Mouse (Mus musculus) embryonic fibroblast, embryonic 13.5 days (primary cell): ENCODE data around the gene BC004004. TPM values are rescaled to one million over a fixed set of nuclear protein-coding genes. Genes with fewer than 3 reads are reported as not detected.

Experiments used
- H3K27ac ChIP-seq: 2 replicates; pipeline ENCODE4 v1.5.1; 2012; ENCODE audit warnings: low read length, control low read depth, inconsistent platforms; ENCODE audit not compliant: insufficient read depth
- H3K4me1 ChIP-seq: 2 replicates; pipeline ENCODE4 v1.6.1; 2011; ENCODE audit warnings: low read length; ENCODE audit not compliant: control insufficient read depth, insufficient read depth
- H3K4me3 ChIP-seq: 2 replicates; pipeline ENCODE4 v1.5.1; 2011; ENCODE audit warnings: mild to moderate bottlenecking, control low read depth, low read length; ENCODE audit not compliant: insufficient read depth
- CTCF ChIP-seq: IDR thresholded peaks from 2 replicates; pipeline ENCODE4 v1.5.1; 2011; ENCODE audit warnings: mild to moderate bottlenecking, control low read depth, low read length, moderate library complexity, borderline replicate concordance; ENCODE audit not compliant: insufficient read depth
- POLR2A ChIP-seq: IDR thresholded peaks from 2 replicates; pipeline ENCODE4 v1.6.1; 2011; ENCODE audit warnings: low read depth, mild to moderate bottlenecking, control low read depth, low read length, moderate library complexity
- polyA plus RNA-seq: library from polyadenylated mRNA; stranded (reverse); fragments of >200 nt; gene quantifications from 2 replicates; pipeline ENCODE4 v1.2.4, GENCODE M21; 2011; ENCODE audit warnings: low read depth; ENCODE audit not compliant: missing spikeins, insufficient read length

BC004004 gene
- polyA plus RNA-seq, 1 experiment = 112 TPM

GRCm38 (mm10) chr17:29318731-29319250, 50.2 kb downstream of the BC004004 start:
- Histone ChIP-seq H3K4me3 (no peak overlapping the region), H3K27ac (no peak overlapping the region), H3K4me1 (peaks cover 10% of the 10 kb centered on the region)
- TF ChIP-seq CTCF (no peak), POLR2A (no peak)

DNA sequence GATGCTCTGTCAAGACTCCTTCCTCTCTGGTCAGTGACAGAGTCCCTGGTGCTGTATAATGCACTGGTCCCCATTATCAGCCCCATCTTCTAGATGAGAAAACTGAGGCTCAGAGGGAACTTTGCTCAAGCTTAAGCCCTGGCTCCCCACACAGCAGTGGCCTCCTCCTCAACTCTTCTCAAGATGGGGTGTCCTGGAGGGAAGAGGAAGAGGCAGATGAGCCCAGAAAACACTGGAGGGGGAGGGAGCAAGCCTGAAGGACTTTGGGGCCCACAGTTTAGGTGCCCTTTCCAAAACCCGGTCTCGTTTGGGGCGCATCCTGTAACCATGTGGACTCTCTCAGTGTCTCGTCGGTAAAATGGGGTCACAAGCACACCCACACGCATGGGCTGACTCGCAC, 50.9 kb downstream of the BC004004 start:
- TF ChIP-seq CTCF (no peak), POLR2A (no peak)
- peaks cover 10% of the 10 kb centered on the region for H3K4me1 ChIP-seq
- H3K4me3 ChIP-seq = no peak overlapping the region
- no peak overlapping the region for H3K27ac ChIP-seq

- Histone ChIP-seq H3K4me1 (peaks cover 10% of the 10 kb centered on the region), H3K4me3 (no peak overlapping the region), H3K27ac (no peak overlapping the region)
- TF ChIP-seq CTCF (no peak), POLR2A (no peak)
These were observed 51.5 kb downstream of the BC004004 start for GRCm38 (mm10) chr17:29319881-29320639.

GRCm38 (mm10) chr17:29321765-29322602, 53.4 kb downstream of the BC004004 start:
- no peak overlapping the region for H3K4me3 ChIP-seq
- TF ChIP-seq CTCF (no peak), POLR2A (no peak)
- H3K4me1 ChIP-seq = no peaks in the 10 kb centered on the region
- H3K27ac ChIP-seq = no peak overlapping the region

- Histone ChIP-seq H3K27ac (no peak overlapping the region), H3K4me3 (no peak overlapping the region), H3K4me1 (no peaks in the 10 kb centered on the region)
- no peak for TF ChIP-seq CTCF
- TF ChIP-seq POLR2A = no peak
These were observed 54.0 kb downstream of the BC004004 start for GRCm38 (mm10) chr17:29322603-29322962.

- TF ChIP-seq POLR2A (no peak), CTCF (no peak)
- H3K4me1 ChIP-seq = no peaks in the 10 kb centered on the region
- no peak overlapping the region for H3K4me3 ChIP-seq
- H3K27ac ChIP-seq = no peak overlapping the region
These were observed 55.0 kb downstream of the BC004004 start for GRCm38 (mm10) chr17:29323625-29324024.

DNA sequence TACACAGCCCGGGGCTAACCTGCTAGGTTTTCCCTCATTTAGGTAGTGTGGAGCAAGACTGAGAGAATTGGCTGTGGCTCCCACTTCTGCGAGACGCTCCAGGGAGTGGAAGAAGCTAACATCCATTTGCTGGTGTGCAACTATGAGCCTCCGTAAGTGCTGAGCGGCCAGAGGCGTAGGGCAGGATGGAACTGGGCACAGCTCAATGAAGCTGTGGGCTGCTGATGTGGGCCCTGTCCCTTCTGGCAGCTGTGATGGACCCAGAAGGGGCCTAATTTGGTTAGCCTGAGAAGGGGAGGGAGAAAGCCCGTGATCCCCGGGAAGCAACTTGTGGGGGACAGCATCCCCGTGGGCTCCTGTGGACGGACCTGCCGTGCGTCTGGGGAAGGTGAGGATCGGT, 57.2 kb downstream of the BC004004 start:
- Histone ChIP-seq H3K4me3 (no peak overlapping the region), H3K27ac (no peak overlapping the region)

GRCm38 (mm10) chr17:29326531-29327529, 58.2 kb downstream of the BC004004 start:
- Histone ChIP-seq H3K4me1 (no peaks in the 10 kb centered on the region), H3K27ac (no peak overlapping the region), H3K4me3 (no peak overlapping the region)
- TF ChIP-seq POLR2A (no peak), CTCF (no peak)

More for the DNA sequence above, 57.2 kb downstream of the BC004004 start:
- TF ChIP-seq POLR2A = no peak
- TF ChIP-seq CTCF = no peak
- H3K4me1 ChIP-seq = no peaks in the 10 kb centered on the region

DNA sequence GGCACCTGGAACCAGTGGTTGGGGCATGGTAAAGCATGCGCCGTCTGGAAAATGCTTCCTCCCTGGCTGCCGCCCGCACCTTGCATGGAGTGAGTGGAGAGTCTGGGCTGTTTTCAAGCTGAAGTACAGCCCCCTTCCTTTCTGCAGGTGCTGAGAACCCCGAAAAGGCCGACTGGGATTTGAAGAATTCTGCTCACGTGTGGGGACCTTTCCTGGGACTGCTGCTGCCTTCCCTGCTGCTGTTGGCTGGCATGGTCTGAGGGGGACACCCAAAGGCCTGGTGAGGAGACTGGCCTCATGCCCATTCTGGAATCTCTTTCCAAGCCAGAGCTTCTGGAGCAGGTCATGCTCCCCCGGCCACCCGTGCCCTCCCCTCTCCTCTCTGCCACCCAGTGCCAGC, 59.1 kb downstream of the BC004004 start:
- Histone ChIP-seq H3K4me1 (no peaks in the 10 kb centered on the region), H3K4me3 (no peak overlapping the region), H3K27ac (no peak overlapping the region)
- no peak for TF ChIP-seq POLR2A
- no peak for TF ChIP-seq CTCF

DNA sequence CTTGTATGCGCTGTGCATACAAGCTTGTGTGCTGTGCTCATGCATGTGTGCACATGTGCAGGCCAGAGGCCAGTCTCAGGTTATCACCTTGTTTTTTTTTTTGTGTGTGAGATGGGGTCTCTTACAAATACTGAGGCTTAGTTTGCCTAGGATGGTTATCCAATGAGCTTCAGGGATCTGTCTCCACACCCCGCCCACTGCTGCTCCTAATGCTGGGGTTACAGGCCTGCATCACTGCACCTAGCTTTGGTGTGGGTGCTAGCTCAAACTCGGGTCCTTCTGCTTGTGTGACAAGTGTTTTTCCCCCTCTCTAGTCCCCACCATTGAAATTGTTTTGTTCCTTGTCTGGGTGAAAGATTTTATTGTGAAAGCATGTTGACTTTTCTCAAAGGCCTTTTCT, 61.6 kb downstream of the BC004004 start:
- Histone ChIP-seq H3K27ac (no peak overlapping the region), H3K4me1 (no peaks in the 10 kb centered on the region), H3K4me3 (no peak overlapping the region)
- no peak for TF ChIP-seq CTCF
- no peak for TF ChIP-seq POLR2A
